Mouse (Mus musculus): ENCODE measurements around the gene Them7.

DNA sequence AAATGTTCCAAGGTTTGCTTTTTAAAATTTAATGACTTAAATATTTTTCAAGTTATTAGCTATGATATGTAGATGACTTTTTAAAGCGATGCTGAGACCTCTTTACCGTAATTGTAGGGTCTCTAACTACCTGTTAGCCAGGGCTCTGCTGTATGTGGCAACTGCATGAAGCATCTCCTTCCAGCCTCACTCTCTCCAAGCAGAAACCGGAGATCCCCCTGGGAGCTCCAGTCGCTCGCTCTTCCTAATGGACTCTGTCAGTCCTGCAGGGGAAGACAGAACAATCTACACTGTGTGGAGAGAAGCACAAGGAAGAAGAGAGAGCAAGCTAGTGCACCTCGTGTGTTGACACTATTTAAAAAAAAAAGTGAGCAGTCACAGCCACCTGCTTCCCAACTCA lies 204.3 kb downstream of the Them7 start:
- no peak for TF ChIP-seq CTCF (IDR thresholded peaks at IDR 0.05; ENCODE audit: insufficient read depth, low read depth, low read length)
- no peak for TF ChIP-seq POLR2A (IDR thresholded peaks at IDR 0.05; ENCODE audit: insufficient read depth, low read depth, low read length)

Data from olfactory bulb, adult 2 months (tissue).